Mouse (Mus musculus) heart, adult 9 months (tissue): Measurements from ENCODE around the gene Clp1.
"Not testable (repeated sequence)": the region's sequence is repeated elsewhere in the genome, so short reads cannot be mapped to it uniquely, and the experiment has no call there.

Experiments used
- DNase-seq, 2 experiments: peaks; one replicate each; pipeline ENCODE4 v3.0.0; 2022; ENCODE audit warnings: low spot score in 2 of 2

Gene Clp1

GRCm38 (mm10) chr2:84738271-84738911 is 11.2 kb upstream of the Clp1 start:
- DNase-seq = no peak

GRCm38 (mm10) chr2:84737451-84737925 is 10.3 kb upstream of the Clp1 start:
- no peak for DNase-seq

- DNase-seq = no peak
These were observed 9.4 kb upstream of the Clp1 start for GRCm38 (mm10) chr2:84736312-84737161.

- no peak for DNase-seq
These were observed 8.3 kb upstream of the Clp1 start for GRCm38 (mm10) chr2:84735346-84735920.

GRCm38 (mm10) chr2:84734919-84735318 is 7.8 kb upstream of the Clp1 start:
- no peak for DNase-seq

- no peak for DNase-seq
These were observed 7.3 kb upstream of the Clp1 start for GRCm38 (mm10) chr2:84734351-84734864.

GRCm38 (mm10) chr2:84733579-84734300 is 6.6 kb upstream of the Clp1 start, which contains the start of gene Ypel4:
TSS of gene Ypel4 (plus strand) at chr2:84734058.
- DNase-seq = no peak

- DNase-seq = no peak
These were observed 5.2 kb upstream of the Clp1 start for GRCm38 (mm10) chr2:84732394-84732793.

GRCm38 (mm10) chr2:84731206-84731605 is 4.1 kb upstream of the Clp1 start:
- no peak for DNase-seq

GRCm38 (mm10) chr2:84728191-84728590 is 1.0 kb upstream of the Clp1 start:
- not testable (repeated sequence) for DNase-seq

- DNase-seq = no peak
These were observed 434 bp downstream of the Clp1 start for GRCm38 (mm10) chr2:84726716-84727115.

- no peak for DNase-seq
These were observed 1.4 kb downstream of the Clp1 start for GRCm38 (mm10) chr2:84725770-84726169.

GRCm38 (mm10) chr2:84723856-84724255 is 3.3 kb downstream of the Clp1 start:
- DNase-seq = no peak

- no peak for DNase-seq
These were observed 6.0 kb downstream of the Clp1 start for GRCm38 (mm10) chr2:84721182-84721581.

GRCm38 (mm10) chr2:84720718-84721117 is 6.4 kb downstream of the Clp1 start:
- no peak for DNase-seq

- DNase-seq = no peak
These were observed 9.8 kb downstream of the Clp1 start for GRCm38 (mm10) chr2:84717357-84717756.

GRCm38 (mm10) chr2:84716423-84717355 is 10.5 kb downstream of the Clp1 start:
- DNase-seq = no peak

GRCm38 (mm10) chr2:84715562-84716361 is 11.4 kb downstream of the Clp1 start:
- peak; percentile 74 to 97 for DNase-seq

- peak; percentile 98 for DNase-seq
These were observed 12.2 kb downstream of the Clp1 start, which contains the start of gene Zdhhc5 for GRCm38 (mm10) chr2:84714811-84715561. TSS of gene Zdhhc5 (minus strand) at chr2:84715180.
